Mouse (Mus musculus) limb, embryonic 15.5 days (tissue): Measurements from ENCODE around the gene Lsmem1. TPM values are rescaled to one million over a fixed set of nuclear protein-coding genes. Genes with fewer than 3 reads are reported as not detected.
"Not testable (repeated sequence)": the region's sequence is repeated elsewhere in the genome, so short reads cannot be mapped to it uniquely, and the experiment has no call there.

ENCODE experiments used
- ATAC-seq: fragments of 200-750 bp; cut with Nextera tagmentation; 2 replicates; pipeline ENCODE4 v1.8.0; 2017; ENCODE audit warnings: low read depth, moderate TSS enrichment; ENCODE audit not compliant: insufficient number of reproducible peaks, low FRiP score, low TSS enrichment
- H3K27ac ChIP-seq: fragments of 300-500 bp; sonication (generic); 2 replicates; pipeline ENCODE4 v1.5.1; 2015; ENCODE audit warnings: moderate library complexity, mild to moderate bottlenecking, inconsistent platforms
- H3K27me3 ChIP-seq: fragments of 300-500 bp; sonication (generic); 2 replicates; pipeline ENCODE4 v1.6.1; 2015; ENCODE audit warnings: inconsistent platforms
- H3K36me3 ChIP-seq: fragments of 300-500 bp; sonication (generic); 2 replicates; pipeline ENCODE4 v1.6.1; 2015; ENCODE audit warnings: inconsistent platforms
- H3K4me1 ChIP-seq: fragments of 300-500 bp; sonication (generic); 2 replicates; pipeline ENCODE4 v1.6.1; 2015; ENCODE audit warnings: inconsistent platforms
- H3K4me2 ChIP-seq: fragments of 300-500 bp; sonication (generic); 2 replicates; pipeline ENCODE4 v1.6.1; 2015; ENCODE audit warnings: mild to moderate bottlenecking, inconsistent platforms
- H3K4me3 ChIP-seq: fragments of 300-500 bp; sonication (generic); 2 replicates; pipeline ENCODE4 v1.5.1; 2015; ENCODE audit warnings: mild to moderate bottlenecking, inconsistent platforms
- H3K9ac ChIP-seq: fragments of 300-500 bp; sonication (generic); 2 replicates; pipeline ENCODE4 v1.6.1; 2015; ENCODE audit warnings: inconsistent platforms
- H3K9me3 ChIP-seq: fragments of 300-500 bp; sonication (generic); 2 replicates; pipeline ENCODE4 v1.6.1; 2016; ENCODE audit warnings: inconsistent platforms
- WGBS: fragments of 180-500 bp; shearing (Covaris S2); methylation state at CpG from one replicate; pipeline ENCODE4 v1.1.7; 2015; 5-methylcytosine and 5-hydroxymethylcytosine counted together
- polyA plus RNA-seq: library from polyadenylated mRNA; unstranded; fragments of >200 nt; fragmentation: Nextera tagmentation; extraction: Ambion mirVana; gene quantifications from 2 replicates; pipeline ENCODE4 v1.2.1, GENCODE M21; 2015

The Lsmem1 gene
- polyA plus RNA-seq, 1 experiment from 2014 or later: 1.2 TPM

GRCm38 (mm10) chr12:40202161-40203035 is 3.1 kb upstream of the Lsmem1 start:
- peaks cover 48% of the 10 kb centered on the region for H3K36me3 ChIP-seq
- 89% methylated on average over 7 of the region's 7 CpGs for WGBS

DNA sequence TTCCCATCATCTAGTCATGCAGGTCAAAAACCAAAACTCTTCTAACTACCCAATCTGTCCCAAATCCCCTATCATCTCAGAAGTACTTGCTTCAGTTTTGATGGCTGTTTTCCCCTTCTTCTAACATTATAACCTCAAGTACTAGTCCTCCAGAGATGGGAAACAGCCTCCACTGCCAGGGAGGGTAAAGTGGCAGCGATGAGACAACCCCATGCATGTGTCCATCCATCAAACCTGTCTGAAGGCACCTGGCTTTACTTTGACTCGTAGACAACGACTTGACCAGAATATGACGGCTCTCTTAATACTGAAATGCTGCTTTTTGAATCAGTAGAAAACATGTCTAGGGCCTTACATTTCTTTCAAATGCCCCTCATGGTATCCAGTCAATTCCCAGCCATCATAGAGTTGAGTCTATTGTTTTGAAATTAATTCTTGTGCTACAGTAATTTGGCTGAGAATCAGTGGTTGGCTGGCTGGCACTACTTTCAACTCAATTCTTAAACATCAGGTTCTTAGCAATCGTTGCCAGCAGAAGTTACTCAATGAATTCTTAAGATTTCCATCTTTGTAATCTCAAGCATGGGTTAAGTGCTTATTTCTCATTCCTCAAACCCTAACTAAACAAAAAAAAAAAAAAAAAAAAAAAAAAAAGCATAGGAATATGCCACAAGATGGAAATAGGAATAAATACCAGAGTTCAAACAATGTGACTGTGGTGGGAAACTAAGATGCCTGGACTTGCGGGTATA is 1.4 kb upstream of the Lsmem1 start:
- no peaks in the 10 kb centered on the region for H3K27me3 ChIP-seq
- peaks cover 35% of the 10 kb centered on the region for H3K36me3 ChIP-seq
- no peaks in the 10 kb centered on the region for H3K9me3 ChIP-seq
- no peak overlapping the region for H3K27ac ChIP-seq
- no peak overlapping the region for H3K4me3 ChIP-seq
- no peak overlapping the region for H3K9ac ChIP-seq
- H3K4me1 ChIP-seq: peaks cover 4% of the 10 kb centered on the region; the same call in 1 of the 2 replicates
- 89% methylated on average over 6 of the region's 6 CpGs for WGBS
- no peak for ATAC-seq
- H3K4me2 ChIP-seq: no peak overlapping the region

More at GRCm38 (mm10) chr12:40202161-40203035, 3.1 kb upstream of the Lsmem1 start:
- Histone ChIP-seq H3K4me2 (no peak overlapping the region), H3K27ac (no peak overlapping the region), H3K4me3 (no peak overlapping the region), H3K27me3 (no peaks in the 10 kb centered on the region), H3K4me1 (peaks cover 4% of the 10 kb centered on the region; the same call in 1 of the 2 replicates), H3K9ac (no peak overlapping the region), H3K9me3 (no peaks in the 10 kb centered on the region)
- ATAC-seq: no peak

DNA sequence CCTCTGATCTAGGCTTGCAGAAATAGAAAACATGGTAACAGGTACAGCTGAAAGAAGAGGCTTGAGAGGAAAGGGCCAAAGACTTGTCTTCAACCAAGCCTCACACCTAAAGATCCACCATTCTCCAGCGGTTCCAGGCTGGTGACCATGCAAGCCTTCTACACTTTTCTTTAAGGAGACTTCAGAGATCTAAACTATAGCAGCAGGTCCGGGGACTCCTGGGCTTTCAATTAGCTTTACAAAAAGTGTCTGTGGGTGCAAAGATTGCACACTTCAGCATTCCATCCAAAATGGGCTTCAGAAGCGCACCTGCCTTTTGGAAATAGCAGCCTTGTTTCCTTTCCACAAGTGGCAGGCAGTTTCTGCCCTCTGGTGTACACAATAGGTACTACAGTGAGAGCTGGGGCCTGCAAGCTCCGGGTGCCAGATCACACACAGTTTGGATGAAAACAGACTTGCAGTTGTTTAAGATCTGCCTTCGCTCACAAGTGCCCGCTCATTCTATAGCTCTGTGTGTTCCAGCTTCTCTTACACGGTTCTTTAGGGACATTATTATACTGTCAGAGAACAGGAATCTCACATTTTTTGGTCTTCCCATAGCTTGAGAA is 609 bp upstream of the Lsmem1 start:
- no peak for ATAC-seq
- H3K27me3 ChIP-seq: no peaks in the 10 kb centered on the region
- H3K4me1 ChIP-seq: peaks cover 4% of the 10 kb centered on the region; the same call in 1 of the 2 replicates
- H3K27ac ChIP-seq: no peak overlapping the region
- H3K4me3 ChIP-seq: no peak overlapping the region
- H3K4me2 ChIP-seq: no peak overlapping the region
- H3K36me3 ChIP-seq: peaks cover 27% of the 10 kb centered on the region
- H3K9me3 ChIP-seq: no peaks in the 10 kb centered on the region
- H3K9ac ChIP-seq: no peak overlapping the region
- WGBS: 45% methylated on average over 7 of the region's 7 CpGs

- H3K9ac ChIP-seq: no peak overlapping the region
- H3K4me1 ChIP-seq: peaks cover 4% of the 10 kb centered on the region; the same call in 1 of the 2 replicates
- no peak overlapping the region for H3K4me2 ChIP-seq
- H3K27me3 ChIP-seq: no peaks in the 10 kb centered on the region
- peaks cover 12% of the 10 kb centered on the region for H3K36me3 ChIP-seq
- ATAC-seq: no peak
- H3K27ac ChIP-seq: no peak overlapping the region
- 71% methylated on average over 9 of the region's 9 CpGs for WGBS
- no peak overlapping the region for H3K4me3 ChIP-seq
- no peaks in the 10 kb centered on the region for H3K9me3 ChIP-seq
These were observed 863 bp downstream of the Lsmem1 start for GRCm38 (mm10) chr12:40198427-40198826.

DNA sequence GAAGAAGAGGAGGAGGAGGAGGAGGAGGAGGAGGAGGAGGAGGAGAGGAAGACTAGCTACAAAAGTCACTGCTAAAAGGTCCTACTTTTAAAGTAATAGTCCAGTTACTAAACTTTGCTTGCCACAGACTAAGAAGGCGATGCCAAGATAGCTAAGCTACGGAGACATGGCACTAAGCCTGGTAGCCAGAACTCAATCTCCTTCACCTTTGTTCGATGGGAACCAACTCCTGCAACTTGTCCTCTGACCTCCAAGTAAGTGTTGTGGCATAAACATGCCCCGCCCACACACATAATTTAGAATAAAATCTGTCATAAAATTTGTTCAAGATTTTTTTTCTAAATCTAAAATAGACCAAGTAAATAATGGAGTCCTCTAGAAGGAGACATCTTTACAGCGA is 1.3 kb downstream of the Lsmem1 start:
- H3K4me1 ChIP-seq: peaks cover 4% of the 10 kb centered on the region; the same call in 1 of the 2 replicates
- 87% methylated on average over 5 of the region's 5 CpGs for WGBS
- H3K4me3 ChIP-seq: no peak overlapping the region
- no peaks in the 10 kb centered on the region for H3K27me3 ChIP-seq
- no peak for ATAC-seq
- no peak overlapping the region for H3K4me2 ChIP-seq
- H3K9ac ChIP-seq: no peak overlapping the region
- H3K36me3 ChIP-seq: peaks cover 9% of the 10 kb centered on the region; the same call in 1 of the 2 replicates
- no peak overlapping the region for H3K27ac ChIP-seq
- H3K9me3 ChIP-seq: no peaks in the 10 kb centered on the region

- H3K36me3 ChIP-seq: peaks cover 5% of the 10 kb centered on the region; the same call in 1 of the 2 replicates
- H3K4me3 ChIP-seq: no peak overlapping the region
- no peak for ATAC-seq
- no peak overlapping the region for H3K4me2 ChIP-seq
- H3K9me3 ChIP-seq: no peaks in the 10 kb centered on the region
- H3K9ac ChIP-seq: no peak overlapping the region
- no peak overlapping the region for H3K27ac ChIP-seq
- no peaks in the 10 kb centered on the region for H3K27me3 ChIP-seq
- H3K4me1 ChIP-seq: peaks cover 4% of the 10 kb centered on the region; the same call in 1 of the 2 replicates
These were observed 1.8 kb downstream of the Lsmem1 start for GRCm38 (mm10) chr12:40197511-40197910.

DNA sequence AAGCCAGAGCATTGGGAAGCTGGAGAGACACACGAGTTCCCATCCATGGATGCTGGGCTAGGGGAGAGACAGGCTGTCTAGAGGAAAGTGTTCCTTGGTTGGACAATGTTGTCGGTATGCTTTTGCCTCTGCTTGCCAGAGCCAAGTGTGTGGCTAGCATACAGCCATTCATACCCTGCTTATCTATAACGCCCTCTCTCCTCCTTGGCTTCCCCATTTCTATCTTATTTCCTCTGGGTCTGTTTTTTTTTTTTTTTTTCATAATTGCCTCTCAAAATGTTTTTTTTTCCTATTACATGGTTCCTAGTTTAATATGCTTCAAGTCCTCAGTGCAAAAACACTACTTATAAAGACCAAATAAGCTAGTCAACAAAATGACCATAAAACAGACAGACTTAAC is 13.8 kb downstream of the Lsmem1 start:
- H3K9me3 ChIP-seq: no peaks in the 10 kb centered on the region
- no peaks in the 10 kb centered on the region for H3K27me3 ChIP-seq
- no peak overlapping the region for H3K9ac ChIP-seq
- WGBS: 89% methylated on average over 3 of the region's 3 CpGs
- H3K4me2 ChIP-seq: no peak overlapping the region
- H3K4me3 ChIP-seq: no peak overlapping the region
- no peaks in the 10 kb centered on the region for H3K4me1 ChIP-seq
- no peaks in the 10 kb centered on the region for H3K36me3 ChIP-seq
- no peak for ATAC-seq
- H3K27ac ChIP-seq: no peak overlapping the region

DNA sequence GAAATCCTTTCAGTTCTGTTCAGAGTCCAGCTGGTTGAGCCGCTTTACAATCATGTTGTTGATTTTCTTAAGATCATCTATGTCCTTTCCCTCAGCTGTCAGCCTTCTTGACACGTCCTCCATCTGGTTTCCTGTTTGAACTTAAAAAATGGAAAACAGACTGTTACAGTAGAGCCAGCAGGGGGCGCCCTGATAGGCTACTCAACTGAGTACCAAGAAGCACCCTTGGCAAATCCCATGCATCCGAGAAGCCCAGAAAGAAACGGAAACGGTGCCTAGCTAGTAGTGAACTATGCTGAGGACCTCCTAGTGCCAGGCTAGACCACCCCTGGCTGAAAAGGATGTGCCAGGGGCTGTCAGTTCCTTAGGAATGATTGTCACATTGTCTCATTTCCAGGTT is 22.2 kb downstream of the Lsmem1 start:
- Histone ChIP-seq H3K36me3 (no peaks in the 10 kb centered on the region), H3K4me2 (no peak overlapping the region), H3K9me3 (no peaks in the 10 kb centered on the region), H3K4me3 (no peak overlapping the region), H3K4me1 (no peaks in the 10 kb centered on the region), H3K9ac (no peak overlapping the region), H3K27ac (no peak overlapping the region), H3K27me3 (no peaks in the 10 kb centered on the region)
- ATAC-seq: no peak
- 56% methylated on average over 6 of the region's 6 CpGs for WGBS

DNA sequence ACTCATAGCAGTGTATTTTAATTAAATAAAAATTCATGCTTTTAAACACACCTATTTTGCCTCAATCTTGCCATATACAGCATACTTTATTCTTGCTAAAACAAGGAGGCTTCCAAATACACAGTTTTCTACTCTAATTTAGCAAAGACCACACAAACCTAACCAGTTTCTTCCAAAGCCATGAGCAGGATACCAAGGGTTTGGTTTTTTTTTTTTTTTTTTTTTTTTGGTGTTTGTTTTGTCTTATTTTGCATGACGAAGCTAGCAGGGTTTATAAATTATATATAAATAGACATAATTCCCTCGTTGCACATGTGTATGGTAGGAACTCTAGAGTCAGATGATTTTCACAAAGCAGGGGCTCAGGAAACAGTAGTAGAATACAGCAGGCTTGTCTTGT is 23.1 kb downstream of the Lsmem1 start:
- Histone ChIP-seq H3K27ac (no peak overlapping the region), H3K27me3 (no peaks in the 10 kb centered on the region), H3K9ac (no peak overlapping the region), H3K4me2 (no peak overlapping the region), H3K36me3 (no peaks in the 10 kb centered on the region), H3K4me3 (no peak overlapping the region), H3K4me1 (no peaks in the 10 kb centered on the region), H3K9me3 (no peaks in the 10 kb centered on the region)
- 73% methylated on average over 2 of the region's 2 CpGs for WGBS
- no peak for ATAC-seq

GRCm38 (mm10) chr12:40175171-40175570 is 24.1 kb downstream of the Lsmem1 start:
- H3K9me3 ChIP-seq, H3K4me1 ChIP-seq, H3K27ac ChIP-seq, H3K4me3 ChIP-seq, H3K9ac ChIP-seq, H3K4me2 ChIP-seq, ATAC-seq, H3K36me3 ChIP-seq, H3K27me3 ChIP-seq: not testable (repeated sequence)
- 44% methylated on average over 1 of the region's 1 CpGs for WGBS

DNA sequence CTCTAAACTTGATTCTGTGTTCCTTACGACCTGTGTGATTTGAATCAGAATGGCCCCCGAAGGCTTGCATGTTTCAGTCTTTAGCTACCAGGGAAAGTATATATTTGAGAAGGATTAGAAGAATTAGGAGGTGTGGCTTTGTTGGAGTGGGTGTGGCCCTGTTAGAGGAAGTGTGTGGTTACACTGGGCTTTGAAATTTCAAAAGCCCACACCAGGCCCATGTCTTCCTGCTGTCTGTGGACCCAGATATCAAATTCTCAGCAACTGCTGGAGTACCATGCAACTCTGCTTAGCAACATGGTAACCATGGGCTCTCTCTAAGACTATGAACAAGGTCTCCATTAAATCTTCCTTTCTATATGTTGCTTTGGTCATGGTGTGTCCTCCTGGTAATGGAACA is 27.7 kb downstream of the Lsmem1 start:
- Histone ChIP-seq H3K9ac (no peak overlapping the region), H3K4me1 (no peaks in the 10 kb centered on the region), H3K9me3 (no peaks in the 10 kb centered on the region), H3K27me3 (no peaks in the 10 kb centered on the region), H3K4me2 (no peak overlapping the region), H3K27ac (no peak overlapping the region), H3K4me3 (no peak overlapping the region), H3K36me3 (no peaks in the 10 kb centered on the region)
- WGBS: 89% methylated on average over 2 of the region's 2 CpGs
- ATAC-seq: no peak

DNA sequence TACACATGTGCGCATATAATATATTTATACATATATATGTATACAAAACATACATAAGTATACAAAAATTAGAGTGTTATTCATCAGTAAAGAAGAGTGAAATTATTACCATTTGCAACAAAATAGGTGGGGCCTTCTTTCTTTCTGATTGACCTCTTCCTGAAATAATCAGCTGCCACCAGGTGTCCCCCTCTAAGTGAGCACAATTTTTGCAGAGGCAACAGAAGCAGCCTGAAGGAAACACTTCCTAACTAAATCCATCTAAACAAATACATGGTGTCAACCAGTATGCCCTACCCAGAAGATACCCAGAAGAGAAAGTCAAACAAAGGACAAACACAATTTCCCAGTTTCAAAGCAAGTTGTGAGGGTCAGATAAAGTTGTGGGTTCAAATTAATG is 29.6 kb downstream of the Lsmem1 start:
- no peaks in the 10 kb centered on the region for H3K9me3 ChIP-seq
- WGBS: 98% methylated on average over 1 of the region's 1 CpGs
- H3K4me2 ChIP-seq: no peak overlapping the region
- H3K4me1 ChIP-seq: no peaks in the 10 kb centered on the region
- no peak overlapping the region for H3K9ac ChIP-seq
- ATAC-seq: no peak
- no peak overlapping the region for H3K4me3 ChIP-seq
- H3K27me3 ChIP-seq: no peaks in the 10 kb centered on the region
- no peaks in the 10 kb centered on the region for H3K36me3 ChIP-seq
- no peak overlapping the region for H3K27ac ChIP-seq
